Mouse (Mus musculus) neutrophil, adult 5-6 weeks (primary cell): ENCODE results near the gene Plaa. TPM values are rescaled to one million over a fixed set of nuclear protein-coding genes. Genes with fewer than 3 reads are reported as not detected.
"Not testable (repeated sequence)": the region's sequence is repeated elsewhere in the genome, so short reads cannot be mapped to it uniquely, and the experiment has no call there.

ENCODE experiments used
- ATAC-seq: fragments of 151-379, 151-347 bp; 2 replicates; pipeline ENCODE4 v1.8.0; 2017; ENCODE audit warnings: mild to moderate bottlenecking, moderate TSS enrichment; ENCODE audit not compliant: insufficient number of reproducible peaks, poor library complexity, low FRiP score, severe bottlenecking; ENCODE audit errors: extremely low read depth
- total RNA-seq: library from RNA; stranded (forward); fragments of 200-1000 nt; gene quantifications from 2 replicates; pipeline ENCODE4 v1.2.3, GENCODE M21; 2017

Gene Plaa
- total RNA-seq: 64.2 and 78.0 TPM in 2 replicates

- peak; percentile 98 for ATAC-seq
Measured at GRCm38 (mm10) chr4:94603031-94603629, at the start of gene Plaa. Plaa (minus strand) TSS chr4:94603244.

- not testable (repeated sequence) for ATAC-seq
Measured at GRCm38 (mm10) chr4:94650426-94651175, 47.6 kb upstream of the Plaa start.

GRCm38 (mm10) chr4:94649920-94650319 is 46.9 kb upstream of the Plaa start, which contains the start of gene Lrrc19:
Lrrc19 (minus strand) TSS chr4:94650144.
- ATAC-seq: no peak

- ATAC-seq: no peak
Measured at GRCm38 (mm10) chr4:94643141-94643540, 40.1 kb upstream of the Plaa start.

- ATAC-seq: no peak
Measured at GRCm38 (mm10) chr4:94620077-94620476, 17.0 kb upstream of the Plaa start.

- 0 out of 2 replicates have a peak, but pooled peaks have one; percentile 4 for ATAC-seq
Measured at GRCm38 (mm10) chr4:94614627-94615006, 11.6 kb upstream of the Plaa start.

- peak; percentile 100 for ATAC-seq
Measured at GRCm38 (mm10) chr4:94613972-94614626, 11.1 kb upstream of the Plaa start, which contains the start of gene Ift74. Ift74 (plus strand) TSS chr4:94614491.

- ATAC-seq: no peak
Measured at GRCm38 (mm10) chr4:94610339-94610738, 7.3 kb upstream of the Plaa start.

GRCm38 (mm10) chr4:94605591-94605990 is 2.5 kb upstream of the Plaa start:
- ATAC-seq: no peak

- no peak for ATAC-seq
Measured at GRCm38 (mm10) chr4:94604452-94605019, 1.5 kb upstream of the Plaa start.

- ATAC-seq: no peak
Measured at GRCm38 (mm10) chr4:94602496-94603030, 481 bp downstream of the Plaa start.

GRCm38 (mm10) chr4:94601395-94601794 is 1.6 kb downstream of the Plaa start:
- ATAC-seq: no peak

- no peak for ATAC-seq
Measured at GRCm38 (mm10) chr4:94592709-94593108, 10.3 kb downstream of the Plaa start.

- ATAC-seq: no peak
Measured at GRCm38 (mm10) chr4:94591765-94592381, 11.2 kb downstream of the Plaa start.

GRCm38 (mm10) chr4:94572677-94573076 is 30.4 kb downstream of the Plaa start:
- no peak for ATAC-seq

GRCm38 (mm10) chr4:94564297-94564696 is 38.7 kb downstream of the Plaa start:
- no peak for ATAC-seq

GRCm38 (mm10) chr4:94561954-94562648 is 40.9 kb downstream of the Plaa start:
- no peak for ATAC-seq

GRCm38 (mm10) chr4:94560316-94560715 is 42.7 kb downstream of the Plaa start:
- ATAC-seq: no peak
